Mouse (Mus musculus): Measurements from ENCODE around the gene Smyd4. TPM values are rescaled to one million over a fixed set of nuclear protein-coding genes. Genes with fewer than 3 reads are reported as not detected.

The Smyd4 gene
- polyA plus RNA-seq, 1 experiment from 2014 or later: 13.4 TPM

GRCm38 (mm10) chr11:75423091-75423490, 74.9 kb downstream of the Smyd4 start:
- Histone ChIP-seq H3K27ac (no peak overlapping the region), H3K4me2 (replicated peaks) (no peak overlapping the region), H3K27me3 (no peaks in the 10 kb centered on the region; the same call in 1 of the 2 replicates), H3K4me3 (no peak overlapping the region), H3K9me3 (replicated peaks) (no peaks in the 10 kb centered on the region), H3K9ac (no peak overlapping the region), H3K4me1 (peaks cover 15% of the 10 kb centered on the region), H3K36me3 (no peaks in the 10 kb centered on the region)
- 85% methylated on average over 3 of the region's 3 CpGs for WGBS
- ATAC-seq (ENCODE audit: low FRiP score): no peak

- no peak overlapping the region for H3K9ac ChIP-seq
- no peak for ATAC-seq (ENCODE audit: low FRiP score)
- WGBS: 91% methylated on average over 9 of the region's 9 CpGs
- no peaks in the 10 kb centered on the region; the same call in 1 of the 2 replicates for H3K27me3 ChIP-seq
- H3K4me2 ChIP-seq (replicated peaks): no peak overlapping the region
- H3K4me1 ChIP-seq: peaks cover 15% of the 10 kb centered on the region
- no peak overlapping the region for H3K4me3 ChIP-seq
- H3K9me3 ChIP-seq (replicated peaks): no peaks in the 10 kb centered on the region
- H3K36me3 ChIP-seq: no peaks in the 10 kb centered on the region
- H3K27ac ChIP-seq: no peak overlapping the region
Measured at GRCm38 (mm10) chr11:75424033-75424432, 75.8 kb downstream of the Smyd4 start.

- Histone ChIP-seq H3K36me3 (no peaks in the 10 kb centered on the region), H3K4me3 (no peak overlapping the region), H3K4me1 (peaks cover 15% of the 10 kb centered on the region), H3K27ac (no peak overlapping the region), H3K4me2 (replicated peaks) (no peak overlapping the region), H3K9me3 (replicated peaks) (no peaks in the 10 kb centered on the region), H3K27me3 (no peaks in the 10 kb centered on the region; the same call in 1 of the 2 replicates), H3K9ac (no peak overlapping the region)
- WGBS: 96% methylated on average over 3 of the region's 3 CpGs
- no peak for ATAC-seq (ENCODE audit: low FRiP score)
Measured at GRCm38 (mm10) chr11:75424459-75424858, 76.2 kb downstream of the Smyd4 start.

GRCm38 (mm10) chr11:75429019-75429705, 80.9 kb downstream of the Smyd4 start:
- H3K36me3 ChIP-seq: no peaks in the 10 kb centered on the region
- H3K4me3 ChIP-seq: no peak overlapping the region
- H3K4me2 ChIP-seq (replicated peaks): no peak overlapping the region
- no peak overlapping the region for H3K9ac ChIP-seq
- no peaks in the 10 kb centered on the region for H3K4me1 ChIP-seq
- 90% methylated on average over 9 of the region's 9 CpGs for WGBS
- peaks cover 2% of the 10 kb centered on the region for H3K9me3 ChIP-seq (replicated peaks)
- no peak for ATAC-seq (ENCODE audit: low FRiP score)
- H3K27ac ChIP-seq: no peak overlapping the region
- H3K27me3 ChIP-seq: no peaks in the 10 kb centered on the region; the same call in 1 of the 2 replicates

- Histone ChIP-seq H3K9me3 (replicated peaks) (peaks cover 6% of the 10 kb centered on the region), H3K27me3 (no peaks in the 10 kb centered on the region), H3K4me1 (no peaks in the 10 kb centered on the region), H3K4me3 (no peak overlapping the region), H3K36me3 (no peaks in the 10 kb centered on the region), H3K27ac (no peak overlapping the region), H3K9ac (no peak overlapping the region), H3K4me2 (replicated peaks) (no peak overlapping the region)
- ATAC-seq (ENCODE audit: low FRiP score): no peak
- 81% methylated on average over 11 of the region's 11 CpGs for WGBS
Measured at GRCm38 (mm10) chr11:75431307-75431706, 83.1 kb downstream of the Smyd4 start.

- Histone ChIP-seq H3K36me3 (no peaks in the 10 kb centered on the region), H3K4me1 (no peaks in the 10 kb centered on the region), H3K9ac (no peak overlapping the region), H3K9me3 (replicated peaks) (peaks cover 6% of the 10 kb centered on the region), H3K27ac (no peak overlapping the region), H3K4me3 (no peak overlapping the region), H3K4me2 (replicated peaks) (no peak overlapping the region), H3K27me3 (no peaks in the 10 kb centered on the region)
- WGBS: 86% methylated on average over 5 of the region's 5 CpGs
- ATAC-seq (ENCODE audit: low FRiP score): no peak
Measured at GRCm38 (mm10) chr11:75434138-75434537, 85.9 kb downstream of the Smyd4 start.

GRCm38 (mm10) chr11:75438194-75438593, 90.0 kb downstream of the Smyd4 start:
- Histone ChIP-seq H3K4me2 (replicated peaks) (no peak overlapping the region), H3K27ac (no peak overlapping the region), H3K4me3 (no peak overlapping the region), H3K27me3 (no peaks in the 10 kb centered on the region), H3K36me3 (peaks cover 6% of the 10 kb centered on the region; the same call in 1 of the 2 replicates), H3K4me1 (no peaks in the 10 kb centered on the region), H3K9me3 (replicated peaks) (peaks cover 6% of the 10 kb centered on the region), H3K9ac (no peak overlapping the region)
- 90% methylated on average over 13 of the region's 13 CpGs for WGBS
- ATAC-seq (ENCODE audit: low FRiP score): no peak

- Histone ChIP-seq H3K4me2 (replicated peaks) (no peak overlapping the region), H3K27me3 (no peaks in the 10 kb centered on the region), H3K27ac (no peak overlapping the region), H3K36me3 (peaks cover 6% of the 10 kb centered on the region; the same call in 1 of the 2 replicates), H3K4me3 (no peak overlapping the region), H3K9me3 (replicated peaks) (peaks cover 6% of the 10 kb centered on the region), H3K4me1 (peaks cover 2% of the 10 kb centered on the region), H3K9ac (no peak overlapping the region)
- no peak for ATAC-seq (ENCODE audit: low FRiP score)
- WGBS: 93% methylated on average over 3 of the region's 3 CpGs
Measured at GRCm38 (mm10) chr11:75438804-75439203, 90.6 kb downstream of the Smyd4 start.

GRCm38 (mm10) chr11:75439363-75439762, 91.1 kb downstream of the Smyd4 start, which contains the start of gene Serpinf2:
TSS of gene Serpinf2 (minus strand) at chr11:75439591.
- Histone ChIP-seq H3K9me3 (replicated peaks) (peaks cover 2% of the 10 kb centered on the region), H3K9ac (no peak within 1 kb of the TSS), H3K27me3 (no peaks in the 10 kb centered on the region), H3K27ac (no peak within 1 kb of the TSS), H3K36me3 (peaks cover 6% of the 10 kb centered on the region; the same call in 1 of the 2 replicates), H3K4me1 (peaks cover 5% of the 10 kb centered on the region), H3K4me3 (no peak within 1 kb of the TSS), H3K4me2 (replicated peaks) (no peak within 1 kb of the TSS)
- 86% methylated on average over 6 of the region's 6 CpGs for WGBS
- no peak for ATAC-seq (ENCODE audit: low FRiP score)

- 83% methylated on average over 3 of the region's 3 CpGs for WGBS
- no peak overlapping the region for H3K4me3 ChIP-seq
- no peak overlapping the region for H3K27ac ChIP-seq
- H3K9me3 ChIP-seq (replicated peaks): no peaks in the 10 kb centered on the region
- H3K9ac ChIP-seq: no peak overlapping the region
- H3K27me3 ChIP-seq: no peaks in the 10 kb centered on the region
- no peak for ATAC-seq (ENCODE audit: low FRiP score)
- H3K4me1 ChIP-seq: peaks cover 5% of the 10 kb centered on the region
- H3K4me2 ChIP-seq (replicated peaks): no peak overlapping the region
- peaks cover 7% of the 10 kb centered on the region; the same call in 1 of the 2 replicates for H3K36me3 ChIP-seq
Measured at GRCm38 (mm10) chr11:75439951-75440350, 91.7 kb downstream of the Smyd4 start.

GRCm38 (mm10) chr11:75441034-75441433, 92.8 kb downstream of the Smyd4 start:
- Histone ChIP-seq H3K9ac (no peak overlapping the region), H3K4me1 (peaks cover 5% of the 10 kb centered on the region), H3K4me2 (replicated peaks) (no peak overlapping the region), H3K27ac (no peak overlapping the region), H3K27me3 (no peaks in the 10 kb centered on the region), H3K9me3 (replicated peaks) (no peaks in the 10 kb centered on the region), H3K4me3 (no peak overlapping the region), H3K36me3 (peaks cover 12% of the 10 kb centered on the region; the same call in 1 of the 2 replicates)
- 92% methylated on average over 7 of the region's 7 CpGs for WGBS
- ATAC-seq (ENCODE audit: low FRiP score): no peak

- no peaks in the 10 kb centered on the region for H3K9me3 ChIP-seq (replicated peaks)
- H3K4me3 ChIP-seq: no peak overlapping the region
- H3K27ac ChIP-seq: no peak overlapping the region
- peaks cover 5% of the 10 kb centered on the region for H3K4me1 ChIP-seq
- ATAC-seq (ENCODE audit: low FRiP score): no peak
- WGBS: 85% methylated on average over 16 of the region's 16 CpGs
- no peak overlapping the region for H3K9ac ChIP-seq
- peaks cover 12% of the 10 kb centered on the region; the same call in 1 of the 2 replicates for H3K36me3 ChIP-seq
- H3K4me2 ChIP-seq (replicated peaks): no peak overlapping the region
- no peaks in the 10 kb centered on the region for H3K27me3 ChIP-seq
Measured at GRCm38 (mm10) chr11:75441601-75442000, 93.4 kb downstream of the Smyd4 start.

GRCm38 (mm10) chr11:75443711-75444110, 95.5 kb downstream of the Smyd4 start:
- WGBS: 29% methylated on average over 8 of the region's 8 CpGs
- H3K4me2 ChIP-seq (replicated peaks): no peak overlapping the region
- no peak overlapping the region for H3K27ac ChIP-seq
- no peak overlapping the region for H3K9ac ChIP-seq
- ATAC-seq (ENCODE audit: low FRiP score): no peak
- H3K9me3 ChIP-seq (replicated peaks): no peaks in the 10 kb centered on the region
- H3K4me1 ChIP-seq: peaks cover 5% of the 10 kb centered on the region
- H3K27me3 ChIP-seq: no peaks in the 10 kb centered on the region
- H3K4me3 ChIP-seq: no peak overlapping the region
- H3K36me3 ChIP-seq: peaks cover 33% of the 10 kb centered on the region
